In the genomic region with DNA sequence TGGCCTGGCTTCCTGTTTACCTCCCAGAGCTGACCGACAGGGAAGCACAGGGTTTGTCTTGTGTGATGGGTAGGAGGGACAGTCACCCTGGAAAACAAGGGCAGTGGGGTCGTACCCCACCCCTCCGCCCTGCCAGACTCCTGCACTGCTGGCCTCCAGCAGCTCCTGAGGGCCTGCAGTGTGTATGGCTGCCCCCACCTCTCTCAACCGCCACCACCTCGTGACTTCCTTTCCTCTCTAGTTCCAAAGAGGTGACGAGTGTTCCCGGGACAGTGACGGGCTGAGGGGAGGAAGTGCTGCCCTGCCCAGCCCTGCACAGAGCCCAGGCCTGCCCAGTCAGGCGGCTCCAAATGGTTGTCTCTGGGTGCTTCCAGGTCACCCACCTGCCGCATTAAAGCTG, we compare ENCODE assay signal across 7 mouse cellular contexts. TPM values are rescaled to one million over a fixed set of nuclear protein-coding genes. Genes with fewer than 3 reads are reported as not detected.
DNase-seq lines count a peak whose midpoint lies in the region; ATAC-seq lines count a peak whose summit lies in the region.

No protein-coding gene starts in this region.

- no peak overlapping the region for H3K4me3 ChIP-seq in limb, embryonic 15.5 days
- H3K4me3 ChIP-seq in neural tube, embryonic 14.5 days (ENCODE audit: low read depth, low read length): no peak overlapping the region

- DNase-seq in CD8-positive naive resting alpha-beta T cell, adult 2 months (ENCODE audit: low read depth in 2 of 2, low spot score in 2 of 2): peak; percentile 56 to 64
- peak; percentile 55 to 61 for DNase-seq in adrenal gland, postnatal 36 days
- DNase-seq in heart, postnatal 4 days: peak; percentile 59
- no peak for DNase-seq in left cerebral cortex, adult 11 months (ENCODE audit: low spot score)
- DNase-seq in urinary bladder, adult 2 months (ENCODE audit: low spot score): no peak

- H3K27ac ChIP-seq in limb, embryonic 15.5 days: 0 out of 2 replicates have a peak overlapping the region, but pooled peaks have one; percentile 47
- H3K27ac ChIP-seq in neural tube, embryonic 14.5 days (ENCODE audit: low read depth, low read length): peak overlapping the region; percentile 25; the same call in 1 of the 2 replicates

- no peak overlapping the region for H3K4me2 ChIP-seq in limb, embryonic 15.5 days
- H3K4me2 ChIP-seq in neural tube, embryonic 14.5 days (ENCODE audit: low read depth, low read length): no peak overlapping the region

- WGBS in limb, embryonic 15.5 days: 59% methylated on average over 10 of the region's 10 CpGs
- WGBS in neural tube, embryonic 14.5 days: 81% methylated on average over 10 of the region's 10 CpGs

- no peak for ATAC-seq in limb, embryonic 15.5 days (ENCODE audit: insufficient number of reproducible peaks, low FRiP score, low TSS enrichment, low read depth)
- no peak for ATAC-seq in neural tube, embryonic 14.5 days (ENCODE audit: low read depth)

- H3K36me3 ChIP-seq in limb, embryonic 15.5 days: peaks cover 12% of the 10 kb centered on the region; the same call in 1 of the 2 replicates
- H3K36me3 ChIP-seq in neural tube, embryonic 14.5 days (ENCODE audit: control insufficient read depth, insufficient read depth, low read length): no peaks in the 10 kb centered on the region; the same call in 1 of the 2 replicates

- no peaks in the 10 kb centered on the region for H3K27me3 ChIP-seq in limb, embryonic 15.5 days
- no peaks in the 10 kb centered on the region for H3K27me3 ChIP-seq in neural tube, embryonic 14.5 days (ENCODE audit: control insufficient read depth, insufficient read depth, low read length)

- no peaks in the 10 kb centered on the region for H3K9me3 ChIP-seq in limb, embryonic 15.5 days
- no peaks in the 10 kb centered on the region for H3K9me3 ChIP-seq in neural tube, embryonic 14.5 days (ENCODE audit: control insufficient read depth, low read length)

- H3K9ac ChIP-seq in limb, embryonic 15.5 days: no peak overlapping the region
- H3K9ac ChIP-seq in neural tube, embryonic 14.5 days (replicated peaks; ENCODE audit: low read depth, low read length): no peak overlapping the region

- peaks cover 49% of the 10 kb centered on the region for H3K4me1 ChIP-seq in limb, embryonic 15.5 days
- H3K4me1 ChIP-seq in neural tube, embryonic 14.5 days (ENCODE audit: control insufficient read depth, insufficient read depth, low read length): peaks cover 19% of the 10 kb centered on the region

RNA-seq across cellular contexts. Expression of a gene that starts 5.1 kb away (rescaled TPM):
- 10 to 100 TPM; 37.2 to 40.9 TPM for total RNA-seq in adrenal gland, postnatal 36 days (2021)
- total RNA-seq in heart, postnatal 4 days (2021): 10 to 100 TPM; 52.0 to 55.4 TPM
- polyA plus RNA-seq in limb, embryonic 15.5 days (2015; fragmentation: Nextera tagmentation; extraction: Ambion mirVana): 44.8 and 48.1 TPM in 2 replicates
- polyA plus RNA-seq in neural tube, embryonic 14.5 days (2014; fragmentation: Nextera tagmentation; extraction: Ambion mirVana): 133 and 140 TPM in 2 replicates
- 38.6 and 48.9 TPM in 2 replicates for polyA plus RNA-seq in urinary bladder, adult 2 months (2012; rRNA removed)

RNA-seq across cellular contexts. Expression of a gene that starts 6.5 kb away (rescaled TPM):
- under 1 TPM; 0.23 to 0.26 TPM for total RNA-seq in adrenal gland, postnatal 36 days (2021)
- total RNA-seq in heart, postnatal 4 days (2021): under 1 TPM in 1 of 2 experiments, not detected in 1; 0.50 TPM
- 8.4 and 9.9 TPM in 2 replicates for polyA plus RNA-seq in limb, embryonic 15.5 days (2015; fragmentation: Nextera tagmentation; extraction: Ambion mirVana)
- polyA plus RNA-seq in neural tube, embryonic 14.5 days (2014; fragmentation: Nextera tagmentation; extraction: Ambion mirVana): 2.6 and 4.4 TPM in 2 replicates
- 23.7 and 25.1 TPM in 2 replicates for polyA plus RNA-seq in urinary bladder, adult 2 months (2012; rRNA removed)

RNA-seq across cellular contexts. Expression of a gene that starts 23.1 kb away (rescaled TPM):
- total RNA-seq in adrenal gland, postnatal 36 days (2021): 10 to 100 TPM; 37.9 to 39.1 TPM
- 10 to 100 TPM; 20.7 to 21.0 TPM for total RNA-seq in heart, postnatal 4 days (2021)
- 37.3 and 39.3 TPM in 2 replicates for polyA plus RNA-seq in limb, embryonic 15.5 days (2015; fragmentation: Nextera tagmentation; extraction: Ambion mirVana)
- 14.3 and 18.7 TPM in 2 replicates for polyA plus RNA-seq in neural tube, embryonic 14.5 days (2014; fragmentation: Nextera tagmentation; extraction: Ambion mirVana)
- polyA plus RNA-seq in urinary bladder, adult 2 months (2012; rRNA removed): 27.7 and 29.5 TPM in 2 replicates

RNA-seq across cellular contexts. Expression of a gene that starts 30.7 kb away (rescaled TPM):
- total RNA-seq in adrenal gland, postnatal 36 days (2021): 10 to 100 TPM; 53.2 to 53.9 TPM
- 1 to 10 TPM; 5.5 to 5.6 TPM for total RNA-seq in heart, postnatal 4 days (2021)
- polyA plus RNA-seq in limb, embryonic 15.5 days (2015; fragmentation: Nextera tagmentation; extraction: Ambion mirVana): 11.9 and 12.8 TPM in 2 replicates
- 1.9 and 4.6 TPM in 2 replicates for polyA plus RNA-seq in neural tube, embryonic 14.5 days (2014; fragmentation: Nextera tagmentation; extraction: Ambion mirVana)
- polyA plus RNA-seq in urinary bladder, adult 2 months (2012; rRNA removed): 9.3 and 11.6 TPM in 2 replicates

RNA-seq across cellular contexts. Expression of a gene that starts 31.1 kb away (rescaled TPM):
- 100 to 1,000 TPM in 1 of 2 experiments, 10 to 100 TPM in 1; 78.8 to 109 TPM for total RNA-seq in adrenal gland, postnatal 36 days (2021)
- 10 to 100 TPM; 49.0 to 53.0 TPM for total RNA-seq in heart, postnatal 4 days (2021)
- polyA plus RNA-seq in limb, embryonic 15.5 days (2015; fragmentation: Nextera tagmentation; extraction: Ambion mirVana): 77.1 and 87.5 TPM in 2 replicates
- 26.1 and 27.8 TPM in 2 replicates for polyA plus RNA-seq in neural tube, embryonic 14.5 days (2014; fragmentation: Nextera tagmentation; extraction: Ambion mirVana)
- polyA plus RNA-seq in urinary bladder, adult 2 months (2012; rRNA removed): 45.9 and 48.3 TPM in 2 replicates

Comparison
In these comparisons a context has a peak if more than half of its experiments do, and no peak if none do; other contexts are left out.
1. DNase-seq: peak in CD8-positive naive resting alpha-beta T cell, adult 2 months (2 of 2), adrenal gland, postnatal 36 days (2 of 2) and heart, postnatal 4 days (single experiment); none in left cerebral cortex, adult 11 months (single experiment) and urinary bladder, adult 2 months (single experiment).